Mouse (Mus musculus): ENCODE measurements at regions not wholly inside any gene's neighbourhood (a gene's known extent, or its start where the extent isn't known, plus 50 kb on each side); places are given as distances from the start of the nearest gene placed in this dataset.

- ATAC-seq, result no peak
Measured at GRCm38 (mm10) chr12:16136214-16136671, 319.5 kb upstream of the Trib2 start.

- ATAC-seq, result no peak
Measured at GRCm38 (mm10) chr12:16135602-16136213, 319.0 kb upstream of the Trib2 start.

GRCm38 (mm10) chr12:16134446-16134845 is 317.7 kb upstream of the Trib2 start:
- peak; percentile 29 for ATAC-seq

- ATAC-seq, result peak; percentile 95
Measured at GRCm38 (mm10) chr12:16133253-16133652, 316.5 kb upstream of the Trib2 start.

GRCm38 (mm10) chr12:16131740-16132077 is 315.0 kb upstream of the Trib2 start:
- no peak for ATAC-seq

- ATAC-seq, result no peak
Measured at GRCm38 (mm10) chr12:16131028-16131739, 314.5 kb upstream of the Trib2 start.

GRCm38 (mm10) chr12:16130605-16131004 is 313.9 kb upstream of the Trib2 start:
- no peak for ATAC-seq

- ATAC-seq, result no peak
Measured at GRCm38 (mm10) chr12:16129923-16130322, 313.2 kb upstream of the Trib2 start.

- no peak for ATAC-seq
Measured at GRCm38 (mm10) chr12:16129243-16129642, 312.5 kb upstream of the Trib2 start.

GRCm38 (mm10) chr12:16124906-16125305 is 308.2 kb upstream of the Trib2 start:
- no peak for ATAC-seq

GRCm38 (mm10) chr12:16122353-16123127 is 305.8 kb upstream of the Trib2 start:
- no peak for ATAC-seq

- no peak for ATAC-seq
Measured at GRCm38 (mm10) chr12:16121787-16122186, 305.1 kb upstream of the Trib2 start.

- no peak for ATAC-seq
Measured at GRCm38 (mm10) chr12:16118710-16119109, 302.0 kb upstream of the Trib2 start.

- no peak for ATAC-seq
Measured at GRCm38 (mm10) chr12:16106946-16107345, 290.2 kb upstream of the Trib2 start.

GRCm38 (mm10) chr12:16098840-16099239 is 282.1 kb upstream of the Trib2 start:
- no peak for ATAC-seq

GRCm38 (mm10) chr12:16092643-16093042 is 275.9 kb upstream of the Trib2 start:
- no peak for ATAC-seq

- ATAC-seq, result no peak
Measured at GRCm38 (mm10) chr12:16091336-16091735, 274.6 kb upstream of the Trib2 start.

- ATAC-seq, result no peak
Measured at GRCm38 (mm10) chr12:16083176-16083575, 266.5 kb upstream of the Trib2 start.

GRCm38 (mm10) chr12:16077215-16077614 is 260.5 kb upstream of the Trib2 start:
- no peak for ATAC-seq

GRCm38 (mm10) chr12:16075962-16076361 is 259.2 kb upstream of the Trib2 start:
- no peak for ATAC-seq

GRCm38 (mm10) chr12:16068940-16069339 is 252.2 kb upstream of the Trib2 start:
- ATAC-seq, result no peak

GRCm38 (mm10) chr12:16062689-16063088 is 246.0 kb upstream of the Trib2 start:
- ATAC-seq, result no peak

GRCm38 (mm10) chr12:16060461-16060860 is 243.7 kb upstream of the Trib2 start:
- no peak for ATAC-seq

- no peak for ATAC-seq
Measured at GRCm38 (mm10) chr12:16058255-16058654, 241.5 kb upstream of the Trib2 start.
